Mouse (Mus musculus): Measurements from ENCODE around the gene Dcaf11. TPM values are rescaled to one million over a fixed set of nuclear protein-coding genes. Genes with fewer than 3 reads are reported as not detected.

Dcaf11 gene
- total and polyA plus RNA-seq, 3 experiments: 24.3 to 37.9 TPM; not detected in 1

- no peak for TF ChIP-seq ETS1 (IDR thresholded peaks at IDR 0.05; ENCODE audit: low read depth, low read length)
- no peak for TF ChIP-seq GABPA (IDR thresholded peaks at IDR 0.05; ENCODE audit: low read depth, low read length)
- peak; percentile 69; the same call in 1 of the 2 replicates for TF ChIP-seq HCFC1 (IDR thresholded peaks at IDR 0.05; ENCODE audit: low read depth, low read length)
These were observed at the start of gene Dcaf11 (continued) for GRCm38 (mm10) chr14:55559799-55560201.

- H3K27me3 ChIP-seq (ENCODE audit: control insufficient read depth in 1 of 2, insufficient read depth in 2 of 2, low read length in 2 of 2): peaks cover 2 to 21% of the 10 kb centered on the region in 2 experiments; a peak in 3 of 4 replicates
These were observed 49.6 kb upstream of the Dcaf11 start, which contains the start of gene Cpne6 for GRCm38 (mm10) chr14:55510125-55510731. Gene Cpne6 (plus strand): TSS chr14:55510445.

GRCm38 (mm10) chr14:55511037-55511436, 48.8 kb upstream of the Dcaf11 start:
- H3K79me2 ChIP-seq (ENCODE audit: control insufficient read depth, insufficient read depth, low read length, poor library complexity): no peaks in the 10 kb centered on the region
- no peaks in the 10 kb centered on the region for H3K4me1 ChIP-seq (ENCODE audit: control insufficient read depth in 1 of 2, insufficient read depth in 2 of 2, low read length in 2 of 2)
- H3K27me3 ChIP-seq (ENCODE audit: control insufficient read depth in 1 of 2, insufficient read depth in 2 of 2, low read length in 2 of 2): peaks cover 2 to 21% of the 10 kb centered on the region in 2 experiments; a peak in 3 of 4 replicates
- H3K9ac ChIP-seq (ENCODE audit: control insufficient read depth, low read depth, low read length, poor library complexity, severe bottlenecking): no peak overlapping the region
- TF ChIP-seq ZMIZ1 (IDR thresholded peaks at IDR 0.05; ENCODE audit: low read depth, low read length): no peak
- no peak for TF ChIP-seq GABPA (IDR thresholded peaks at IDR 0.05; ENCODE audit: low read depth, low read length)
- no peak for TF ChIP-seq USF1 (IDR thresholded peaks at IDR 0.05; ENCODE audit: low read depth, low read length)
- no peak for TF ChIP-seq MEF2A (IDR thresholded peaks at IDR 0.05; ENCODE audit: extremely low read depth, insufficient replicate concordance, low read depth, low read length, poor library complexity, severe bottlenecking)
- no peak for TF ChIP-seq ZC3H11A (IDR thresholded peaks at IDR 0.05; ENCODE audit: low read depth, low read length)
- no peak for TF ChIP-seq NRF1 (IDR thresholded peaks at IDR 0.05; ENCODE audit: insufficient read depth, low read depth, low read length, poor library complexity, severe bottlenecking)
- TF ChIP-seq MAZ (IDR thresholded peaks at IDR 0.05; ENCODE audit: low read depth, low read length): no peak
- no peak for TF ChIP-seq SMC3 (IDR thresholded peaks at IDR 0.05; ENCODE audit: low read depth, low read length)
- no peak for TF ChIP-seq MAX (IDR thresholded peaks at IDR 0.05; ENCODE audit: low read length)
- H3K9me3 ChIP-seq (replicated peaks; ENCODE audit: insufficient read depth, low read length): no peaks in the 10 kb centered on the region
- no peak for DNase-seq (ENCODE audit: low read depth, low spot score)
- H3K27ac ChIP-seq (ENCODE audit: control insufficient read depth, low read depth, low read length): no peak overlapping the region
- no peaks in the 10 kb centered on the region for H3K36me3 ChIP-seq (ENCODE audit: control insufficient read depth in 1 of 2, insufficient read depth in 2 of 2, low read length in 2 of 2)
- no peak overlapping the region for H3K4me3 ChIP-seq (ENCODE audit: control insufficient read depth in 1 of 2, insufficient read depth in 1 of 2, low read depth in 2 of 2, low read length in 2 of 2)

More at GRCm38 (mm10) chr14:55510125-55510731, 49.6 kb upstream of the Dcaf11 start, which contains the start of gene Cpne6:
- no peaks in the 10 kb centered on the region for H3K36me3 ChIP-seq (ENCODE audit: control insufficient read depth in 1 of 2, insufficient read depth in 2 of 2, low read length in 2 of 2)
- H3K4me3 ChIP-seq (ENCODE audit: control insufficient read depth in 1 of 2, insufficient read depth in 1 of 2, low read depth in 2 of 2, low read length in 2 of 2): no peak within 1 kb of the TSS
- H3K9ac ChIP-seq (ENCODE audit: control insufficient read depth, low read depth, low read length, poor library complexity, severe bottlenecking): no peak within 1 kb of the TSS
- H3K79me2 ChIP-seq (ENCODE audit: control insufficient read depth, insufficient read depth, low read length, poor library complexity): no peaks in the 10 kb centered on the region
- no peaks in the 10 kb centered on the region for H3K9me3 ChIP-seq (replicated peaks; ENCODE audit: insufficient read depth, low read length)
- DNase-seq (ENCODE audit: low read depth, low spot score): no peak
- H3K4me1 ChIP-seq (ENCODE audit: control insufficient read depth in 1 of 2, insufficient read depth in 2 of 2, low read length in 2 of 2): no peaks in the 10 kb centered on the region
- no peak within 1 kb of the TSS for H3K27ac ChIP-seq (ENCODE audit: control insufficient read depth, low read depth, low read length)
- TF ChIP-seq POLR2AphosphoS5 (IDR thresholded peaks at IDR 0.05; ENCODE audit: borderline replicate concordance, low read depth, low read length) (no peak), MYB (IDR thresholded peaks at IDR 0.05; ENCODE audit: low read depth, low read length) (no peak), E2F4 (IDR thresholded peaks at IDR 0.05; ENCODE audit: borderline replicate concordance, low read depth, low read length) (no peak), ETS1 (IDR thresholded peaks at IDR 0.05; ENCODE audit: low read depth, low read length) (no peak), USF2 (IDR thresholded peaks at IDR 0.05; ENCODE audit: borderline replicate concordance in 1 of 2, insufficient read depth in 1 of 2, low read depth in 1 of 2, low read length in 2 of 2) (no peak), GATA1 (IDR thresholded peaks at IDR 0.05; ENCODE audit: low read depth, low read length) (no peak), ZNF384 (IDR thresholded peaks at IDR 0.05; ENCODE audit: low read depth, low read length) (no peak), TCF12 (IDR thresholded peaks at IDR 0.05; ENCODE audit: low read depth, low read length) (no peak), ELF1 (IDR thresholded peaks at IDR 0.05; ENCODE audit: low read depth, low read length) (no peak), RCOR1 (IDR thresholded peaks at IDR 0.05; ENCODE audit: low read depth, low read length) (no peak), BHLHE40 (IDR thresholded peaks at IDR 0.05; ENCODE audit: borderline replicate concordance, low read depth, low read length) (no peak), GABPA (IDR thresholded peaks at IDR 0.05; ENCODE audit: low read depth, low read length) (no peak), JUND (IDR thresholded peaks at IDR 0.05; ENCODE audit: low read depth, low read length) (no peak), MAFK (IDR thresholded peaks at IDR 0.05; ENCODE audit: borderline replicate concordance, low read depth, low read length) (no peak), SIN3A (IDR thresholded peaks at IDR 0.05; ENCODE audit: low read length) (no peak), SMC3 (IDR thresholded peaks at IDR 0.05; ENCODE audit: low read depth, low read length) (no peak)

All from MEL (cell line).